Mouse (Mus musculus): Measurements from ENCODE around the gene Bach1.

The Bach1 gene

GRCm38 (mm10) chr16:87737842-87738639, 39.3 kb downstream of the Bach1 start:
- no peak for DNase-seq (ENCODE audit: low read depth, low spot score)

- DNase-seq (ENCODE audit: low read depth, low spot score): no peak
Observed at GRCm38 (mm10) chr16:87741034-87741715, 42.4 kb downstream of the Bach1 start.

- DNase-seq (ENCODE audit: low read depth, low spot score): no peak
Observed at GRCm38 (mm10) chr16:87743661-87744060, 44.9 kb downstream of the Bach1 start.

GRCm38 (mm10) chr16:87744338-87744737, 45.6 kb downstream of the Bach1 start:
- no peak for DNase-seq (ENCODE audit: low read depth, low spot score)

- no peak for DNase-seq (ENCODE audit: low read depth, low spot score)
Observed at GRCm38 (mm10) chr16:87745192-87745945, 46.6 kb downstream of the Bach1 start.

GRCm38 (mm10) chr16:87746728-87747127, 48.0 kb downstream of the Bach1 start:
- DNase-seq (ENCODE audit: low read depth, low spot score): peak; percentile 89

GRCm38 (mm10) chr16:87751243-87751642, 52.5 kb downstream of the Bach1 start:
- no peak for DNase-seq (ENCODE audit: low read depth, low spot score)

GRCm38 (mm10) chr16:87752482-87752881, 53.7 kb downstream of the Bach1 start:
- DNase-seq (ENCODE audit: low read depth, low spot score): no peak

- peak; percentile 67 for DNase-seq (ENCODE audit: low read depth, low spot score)
Observed at GRCm38 (mm10) chr16:87754858-87755257, 56.1 kb downstream of the Bach1 start.

- no peak for DNase-seq (ENCODE audit: low read depth, low spot score)
Observed at GRCm38 (mm10) chr16:87755915-87756314, 57.2 kb downstream of the Bach1 start.

GRCm38 (mm10) chr16:87758016-87758415, 59.3 kb downstream of the Bach1 start:
- DNase-seq (ENCODE audit: low read depth, low spot score): no peak

- DNase-seq (ENCODE audit: low read depth, low spot score): no peak
Observed at GRCm38 (mm10) chr16:87764668-87765109, 65.9 kb downstream of the Bach1 start.

- DNase-seq (ENCODE audit: low read depth, low spot score): no peak
Observed at GRCm38 (mm10) chr16:87765984-87766383, 67.2 kb downstream of the Bach1 start.

GRCm38 (mm10) chr16:87770576-87770975, 71.8 kb downstream of the Bach1 start:
- no peak for DNase-seq (ENCODE audit: low read depth, low spot score)

GRCm38 (mm10) chr16:87771926-87772325, 73.2 kb downstream of the Bach1 start:
- DNase-seq (ENCODE audit: low read depth, low spot score): no peak

GRCm38 (mm10) chr16:87774398-87774797, 75.7 kb downstream of the Bach1 start:
- peak; percentile 19 for DNase-seq (ENCODE audit: low read depth, low spot score)

- no peak for DNase-seq (ENCODE audit: low read depth, low spot score)
Observed at GRCm38 (mm10) chr16:87777373-87777772, 78.6 kb downstream of the Bach1 start.

- no peak for DNase-seq (ENCODE audit: low read depth, low spot score)
Observed at GRCm38 (mm10) chr16:87781637-87782036, 82.9 kb downstream of the Bach1 start.
